Mouse (Mus musculus) limb, embryonic 14.5 days (tissue): ENCODE results near the gene Hist2h2ac. TPM values are rescaled to one million over a fixed set of nuclear protein-coding genes. Genes with fewer than 3 reads are reported as not detected.
"Not testable (repeated sequence)": the region's sequence is repeated elsewhere in the genome, so short reads cannot be mapped to it uniquely, and the experiment has no call there.

Experiments
- ATAC-seq: fragments of 200-750 bp; cut with Nextera tagmentation; 2 replicates; pipeline ENCODE4 v1.8.0; 2017; ENCODE audit warnings: low read depth, moderate number of reproducible peaks, moderate TSS enrichment; ENCODE audit not compliant: low FRiP score
- DNase-seq: peaks from one replicate; pipeline ENCODE4 v3.0.0-alpha.2; 2015; ENCODE audit warnings: low spot score
- H3K27ac ChIP-seq: fragments of 300-500 bp; sonication (generic); replicated peaks from 2 replicates; pipeline ENCODE4 v1.5.1; 2014; ENCODE audit warnings: low read depth, mild to moderate bottlenecking, low read length, moderate library complexity, mixed read lengths
- H3K27me3 ChIP-seq: fragments of 300-500 bp; sonication (generic); 2 replicates; pipeline ENCODE4 v1.6.1; 2014; ENCODE audit warnings: low read length, mixed read lengths; ENCODE audit not compliant: control insufficient read depth, insufficient read depth
- H3K36me3 ChIP-seq: fragments of 300-500 bp; sonication (generic); 2 replicates; pipeline ENCODE4 v1.6.1; 2014; ENCODE audit warnings: mild to moderate bottlenecking, low read length, moderate library complexity, mixed read lengths; ENCODE audit not compliant: control insufficient read depth, insufficient read depth
- H3K4me1 ChIP-seq: fragments of 300-500 bp; sonication (generic); 2 replicates; pipeline ENCODE4 v1.6.1; 2014; ENCODE audit warnings: antibody characterized with exemption, low read length, mixed read lengths; ENCODE audit not compliant: control insufficient read depth, insufficient read depth
- H3K4me2 ChIP-seq: fragments of 300-500 bp; sonication (generic); replicated peaks from 2 replicates; pipeline ENCODE4 v1.6.1; 2014; ENCODE audit warnings: low read depth, mild to moderate bottlenecking, low read length, moderate library complexity; ENCODE audit not compliant: severe bottlenecking
- H3K4me3 ChIP-seq: fragments of 300-500 bp; sonication (generic); replicated peaks from 2 replicates; pipeline ENCODE4 v1.5.1; 2014; ENCODE audit warnings: low read length
- H3K9ac ChIP-seq: fragments of 300-500 bp; sonication (generic); 2 replicates; pipeline ENCODE4 v1.6.1; 2014; ENCODE audit warnings: mild to moderate bottlenecking, low read depth, low read length, moderate library complexity; ENCODE audit not compliant: severe bottlenecking
- H3K9me3 ChIP-seq: fragments of 300-500 bp; sonication (generic); 2 replicates; pipeline ENCODE4 v1.6.1; 2016; ENCODE audit warnings: low read length; ENCODE audit not compliant: control insufficient read depth
- POLR2A ChIP-seq: fragments of 200-500 bp; IDR thresholded peaks from 2 replicates; pipeline ENCODE4 v1.8.0; 2012; ENCODE audit warnings: inconsistent platforms, mild to moderate bottlenecking, moderate library complexity, borderline replicate concordance; ENCODE audit not compliant: insufficient read depth, insufficient read length; ENCODE audit errors: extremely low read depth
- WGBS: fragments of 180-500 bp; shearing (Covaris S2); extraction: QIAGEN DNeasy Blood & Tissue Kit; methylation state at CpG from one replicate; pipeline ENCODE4 v1.1.7; 2014; 5-methylcytosine and 5-hydroxymethylcytosine counted together
- polyA plus RNA-seq, 2 experiments: library from polyadenylated mRNA; depleted of rRNA in 1 of 2; stranded (reverse) in 1 of 2; unstranded in 1 of 2; fragments of >200 nt; fragmentation: Nextera tagmentation in 1 of 2; extraction: Ambion mirVana in 1 of 2; gene quantifications; 2 replicates each; pipeline versions ENCODE4 v1.2.1 to v1.2.3; 2012 to 2014

Gene Hist2h2ac
- polyA plus RNA-seq, 2 experiments: 7.0 to 11.8 TPM

DNA sequence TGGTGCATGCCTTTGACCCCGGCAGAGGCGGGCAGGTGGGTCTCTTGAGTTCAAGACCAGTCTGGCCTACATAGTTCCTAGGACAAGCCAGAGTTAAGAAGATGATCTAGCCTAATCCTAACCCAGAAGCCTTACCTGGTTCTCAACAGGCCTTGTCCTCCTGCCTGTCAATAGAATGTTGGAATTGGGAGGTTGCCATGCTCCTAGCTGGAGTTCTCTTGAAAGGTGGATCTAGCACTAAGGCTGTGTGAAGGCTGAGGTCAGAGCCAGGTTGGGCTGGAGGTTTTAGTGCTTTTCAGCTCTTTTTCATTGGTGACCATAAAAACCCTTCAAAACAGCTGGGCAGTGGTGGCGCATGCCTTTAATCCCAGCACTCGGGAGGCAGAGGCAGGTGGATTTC lies 42.3 kb downstream of the Hist2h2ac start:
- no peak overlapping the region for H3K4me2 ChIP-seq
- ATAC-seq (no peak), DNase-seq (no peak)
- H3K9me3 ChIP-seq: no peaks in the 10 kb centered on the region
- H3K4me1 ChIP-seq: peaks cover 18% of the 10 kb centered on the region
- H3K36me3 ChIP-seq: peaks cover 45% of the 10 kb centered on the region
- no peaks in the 10 kb centered on the region for H3K27me3 ChIP-seq
- H3K4me3 ChIP-seq: no peak overlapping the region
- WGBS: 83% methylated on average over 4 of the region's 4 CpGs
- no peak overlapping the region for H3K9ac ChIP-seq
- H3K27ac ChIP-seq: no peak overlapping the region
- no peak for TF ChIP-seq POLR2A

- no peak for DNase-seq
- Histone ChIP-seq H3K9ac (no peak overlapping the region), H3K27me3 (no peaks in the 10 kb centered on the region), H3K4me1 (peaks cover 12% of the 10 kb centered on the region), H3K4me2 (no peak overlapping the region), H3K27ac (no peak overlapping the region), H3K4me3 (no peak overlapping the region), H3K9me3 (no peaks in the 10 kb centered on the region), H3K36me3 (peaks cover 45% of the 10 kb centered on the region)
- WGBS: 92% methylated on average over 6 of the region's 6 CpGs
- TF ChIP-seq POLR2A: no peak
- no peak for ATAC-seq
These were observed 45.4 kb downstream of the Hist2h2ac start for GRCm38 (mm10) chr3:96175251-96175650.

GRCm38 (mm10) chr3:96174042-96174441 lies 46.6 kb downstream of the Hist2h2ac start:
- WGBS: 86% methylated on average over 4 of the region's 4 CpGs

DNA sequence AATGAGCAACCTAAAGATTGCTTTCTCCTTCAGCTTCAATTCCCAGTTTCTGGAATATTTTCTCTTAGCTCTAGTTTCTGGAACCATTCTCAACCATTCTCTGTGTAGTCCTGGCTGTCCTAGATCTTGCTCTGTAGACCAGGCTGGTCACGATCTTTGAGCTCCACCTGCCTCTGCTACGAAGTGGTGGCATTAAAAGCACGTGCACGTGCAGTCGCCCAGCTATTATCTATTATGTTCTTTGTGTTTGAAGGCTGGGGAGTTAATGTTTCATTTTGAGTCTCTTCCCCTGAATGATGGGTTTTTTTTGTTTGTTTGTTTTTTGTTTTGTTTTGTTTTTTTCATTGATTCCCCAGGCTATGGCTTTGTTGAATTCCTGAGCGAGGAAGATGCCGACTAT lies 47.5 kb downstream of the Hist2h2ac start:
- H3K4me3 ChIP-seq: peak overlapping the region; percentile 90
- no peak for TF ChIP-seq POLR2A
- ATAC-seq (no peak), DNase-seq (no peak)
- peaks cover 52% of the 10 kb centered on the region for H3K36me3 ChIP-seq
- 40% methylated on average over 7 of the region's 7 CpGs for WGBS
- H3K9me3 ChIP-seq: no peaks in the 10 kb centered on the region
- H3K4me2 ChIP-seq: peak overlapping the region; percentile 85
- H3K4me1 ChIP-seq: peaks cover 12% of the 10 kb centered on the region
- H3K27me3 ChIP-seq: no peaks in the 10 kb centered on the region
- no peak overlapping the region for H3K27ac ChIP-seq
- H3K9ac ChIP-seq: peak overlapping the region; percentile 71

More at GRCm38 (mm10) chr3:96174042-96174441, 46.6 kb downstream of the Hist2h2ac start:
- H3K27me3 ChIP-seq, H3K27ac ChIP-seq, H3K4me2 ChIP-seq, H3K4me3 ChIP-seq, H3K9ac ChIP-seq, H3K9me3 ChIP-seq, DNase-seq, ATAC-seq: not testable (repeated sequence)
- Histone ChIP-seq H3K4me1 (peaks cover 12% of the 10 kb centered on the region), H3K36me3 (peaks cover 54% of the 10 kb centered on the region)

DNA sequence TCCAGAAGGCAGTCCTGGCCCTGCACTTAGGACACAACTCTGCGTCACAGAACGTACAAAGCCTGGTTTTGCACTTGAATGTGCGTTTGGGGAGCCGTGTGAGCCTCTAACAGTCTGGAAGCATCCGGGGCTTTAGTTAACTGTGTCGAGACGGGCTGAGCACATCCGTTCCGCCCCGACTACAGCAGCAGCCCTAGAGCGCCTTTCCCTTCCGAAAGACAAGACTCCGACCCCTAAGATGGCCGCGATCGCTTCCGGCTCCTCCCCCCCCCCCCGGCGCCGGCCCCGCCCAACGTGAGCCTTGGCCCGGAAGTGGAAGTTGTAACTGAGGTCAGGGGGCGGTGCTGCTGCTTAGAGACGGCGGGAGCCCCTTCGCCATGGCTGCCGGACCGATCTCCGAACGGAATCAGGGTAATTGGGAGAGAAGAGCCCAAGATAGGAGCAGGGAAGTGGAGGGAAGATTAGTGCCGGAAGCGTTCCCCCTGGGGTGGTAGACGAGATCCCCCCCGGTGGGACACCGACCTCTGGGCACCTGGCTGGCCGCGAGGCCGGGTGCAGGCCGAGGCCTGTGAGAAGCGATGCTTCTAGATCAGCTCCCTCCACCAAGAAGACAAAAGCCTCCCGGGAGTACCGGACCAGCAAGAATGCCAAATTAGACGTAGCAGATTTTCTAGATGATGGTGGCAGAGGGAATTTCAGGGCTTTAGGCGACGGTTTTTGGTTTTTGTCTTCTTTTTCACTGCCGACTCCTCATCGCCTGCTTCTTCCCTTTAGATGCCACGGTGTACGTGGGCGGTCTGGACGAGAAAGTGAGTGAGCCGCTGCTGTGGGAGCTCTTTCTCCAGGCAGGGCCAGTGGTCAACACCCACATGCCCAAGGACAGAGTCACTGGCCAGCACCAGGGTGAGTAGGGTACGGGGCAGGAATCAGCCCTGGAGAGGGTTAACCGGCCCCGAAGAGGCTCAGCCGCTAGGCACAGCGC lies 48.2 kb downstream of the Hist2h2ac start, which contains the start of gene Sf3b4:
Sf3b4 (plus strand) TSS at position 136 of the 982 bp plus-strand sequence.
- Histone ChIP-seq H3K27ac (peak within 1 kb of the TSS; percentile 97), H3K27me3 (no peaks in the 10 kb centered on the region), H3K9me3 (no peaks in the 10 kb centered on the region), H3K36me3 (peaks cover 45% of the 10 kb centered on the region), H3K4me3 (peak within 1 kb of the TSS; percentile 90), H3K4me2 (peak within 1 kb of the TSS; percentile 85), H3K9ac (peak within 1 kb of the TSS; percentile 71), H3K4me1 (peaks cover 12% of the 10 kb centered on the region)
- TF ChIP-seq POLR2A: peak; percentile 91; the same call in 1 of the 2 replicates
- WGBS: under 1% methylated on average over 55 of the region's 58 CpGs
- ATAC-seq: peak; percentile 94
- peak; percentile 94 for DNase-seq
